Mouse (Mus musculus) c-Kit-positive CD71-positive TER-119-positive erythroid progenitor cells, embryonic 14.5 days (primary cell): ENCODE data around the gene Farp2.
A peak's percentile ranks its signal among the peaks of the same experiment; 100 is the strongest.
"Not testable (repeated sequence)": the region's sequence is repeated elsewhere in the genome, so short reads cannot be mapped to it uniquely, and the experiment has no call there.

Experiments
- DNase-seq: peaks from one replicate; pipeline ENCODE4 v3.0.0-alpha.2; 2013; ENCODE audit warnings: low spot score

Gene Farp2

DNA sequence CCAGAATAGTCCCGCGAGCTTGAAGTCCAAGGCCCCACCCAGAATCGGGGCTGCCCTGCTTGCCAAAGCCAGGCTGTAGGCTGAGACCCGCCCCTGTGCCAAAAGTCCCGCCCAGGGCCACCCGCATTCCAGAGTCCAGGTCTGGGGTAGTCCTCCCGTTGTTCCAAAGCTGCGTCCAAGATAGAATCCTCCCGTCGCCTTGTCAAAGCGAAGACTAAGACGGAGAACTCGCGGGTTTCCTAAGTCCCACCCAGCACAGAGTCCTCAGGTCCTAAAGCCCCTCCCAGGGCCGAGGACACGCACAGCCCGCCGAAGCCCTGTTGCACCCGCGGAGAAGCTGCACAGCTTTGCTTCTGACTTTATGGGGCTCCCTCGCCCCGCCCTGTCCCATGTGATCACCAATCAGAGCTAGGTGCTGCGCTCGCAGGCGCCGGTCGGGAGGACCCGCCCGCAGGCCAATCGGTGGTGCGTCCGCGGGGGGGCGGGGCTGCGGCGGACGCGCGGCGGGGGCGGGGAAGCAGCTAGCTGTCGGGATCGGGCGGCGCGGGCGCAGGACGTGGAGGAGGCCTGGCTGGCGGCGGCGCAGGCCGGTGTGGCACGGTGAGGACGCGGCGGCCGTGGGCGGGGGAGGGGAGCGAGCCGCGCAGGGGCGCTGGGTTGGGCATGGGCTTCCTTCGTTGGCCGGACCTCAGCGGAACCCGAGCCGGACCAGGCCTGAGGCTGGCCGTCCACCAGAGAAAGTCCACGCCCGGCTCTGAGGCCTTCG is at the start of gene Farp2:
Gene Farp2 (plus strand): TSS at position 495 of the 766 bp plus-strand sequence.
- DNase-seq: peak; percentile 90

DNA sequence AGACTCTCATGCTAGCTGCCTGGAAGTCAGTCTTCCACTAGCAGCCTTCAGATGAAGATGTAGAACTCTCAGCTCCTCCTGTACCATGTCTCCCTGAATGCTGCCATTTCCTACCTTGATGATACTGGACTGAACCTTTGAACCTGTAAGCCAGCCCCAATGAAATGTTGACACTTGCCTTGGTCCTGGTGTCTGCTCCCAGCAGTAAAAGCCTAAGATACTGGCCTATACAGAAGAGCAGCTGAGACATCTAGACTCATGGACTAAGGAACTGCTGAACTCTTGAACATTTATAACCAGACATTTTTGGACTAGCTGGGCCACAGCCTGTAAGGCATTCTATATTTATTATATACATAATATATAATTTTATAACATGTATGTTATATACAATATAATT is 46.8 kb upstream of the Farp2 start:
- no peak for DNase-seq

DNA sequence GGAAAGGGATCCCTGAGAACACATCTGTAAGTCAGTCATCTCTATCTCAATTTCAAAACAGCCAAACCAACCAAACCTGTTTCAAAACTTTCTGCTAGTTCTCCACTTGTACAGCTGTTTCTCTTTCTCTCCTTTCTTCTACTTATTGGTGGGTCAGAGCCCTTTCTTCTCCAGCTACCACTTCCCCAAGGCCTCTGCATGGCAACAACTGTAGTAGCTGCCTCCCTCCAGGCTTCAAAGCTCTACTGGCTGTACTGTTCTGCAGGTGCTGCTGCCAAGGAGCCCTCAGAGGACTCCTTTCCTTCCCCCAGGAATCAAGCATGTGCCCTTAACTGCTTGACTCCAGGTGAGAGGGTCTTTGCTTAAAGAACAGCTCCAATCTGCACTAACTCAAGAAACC is 46.1 kb upstream of the Farp2 start:
- no peak for DNase-seq

GRCm38 (mm10) chr1:93468626-93469025 is 43.3 kb upstream of the Farp2 start:
- no peak for DNase-seq

- DNase-seq: no peak
Observed at GRCm38 (mm10) chr1:93475694-93476093, 36.2 kb upstream of the Farp2 start.

DNA sequence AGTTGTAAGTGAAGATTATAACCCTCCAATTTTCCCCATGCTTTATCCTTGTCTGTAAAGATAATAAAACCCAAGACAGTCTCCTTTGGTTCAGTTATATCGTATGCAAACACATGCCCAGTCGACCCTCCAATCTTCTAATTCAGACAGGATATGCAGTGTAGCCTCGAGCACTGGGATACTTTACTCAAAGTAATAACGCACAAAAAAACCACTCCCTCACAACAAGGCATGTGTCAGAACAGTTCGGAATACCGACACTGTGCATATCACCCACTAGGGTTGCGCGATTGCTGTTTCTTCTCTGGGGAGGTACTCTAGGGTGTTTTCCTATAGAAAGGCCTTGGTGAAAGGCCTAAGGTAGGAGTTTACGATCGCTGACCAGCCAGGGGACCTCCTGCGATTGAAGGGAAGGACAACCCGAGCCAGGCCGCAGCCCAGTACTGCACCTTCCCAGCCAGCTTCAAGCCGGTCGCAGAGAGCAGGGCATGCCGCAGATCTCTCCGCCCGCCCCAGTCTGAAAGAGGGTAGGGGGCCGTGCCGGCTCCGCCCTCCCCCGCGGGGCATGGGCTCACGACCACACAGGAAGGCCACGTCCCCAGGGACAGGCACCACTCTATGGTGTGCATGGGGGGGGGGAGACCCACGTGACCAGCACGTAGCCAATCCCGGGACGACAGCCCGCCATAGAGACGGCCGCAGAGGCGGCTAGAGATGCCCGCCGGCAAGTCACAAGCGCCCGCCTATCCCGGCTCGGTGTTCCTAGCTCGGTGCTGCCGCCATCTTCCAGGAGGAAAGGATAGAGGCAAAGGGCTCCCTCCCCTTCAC is 33.9 kb upstream of the Farp2 start:
- peak; percentile 90 for DNase-seq

- DNase-seq: peak; percentile 96
Observed at GRCm38 (mm10) chr1:93478586-93479475, 33.0 kb upstream of the Farp2 start, which contains the start of gene Hdlbp. Gene Hdlbp (minus strand): TSS chr1:93478815.

- DNase-seq: peak; percentile 56
Observed at GRCm38 (mm10) chr1:93479476-93480083, 32.3 kb upstream of the Farp2 start.

DNA sequence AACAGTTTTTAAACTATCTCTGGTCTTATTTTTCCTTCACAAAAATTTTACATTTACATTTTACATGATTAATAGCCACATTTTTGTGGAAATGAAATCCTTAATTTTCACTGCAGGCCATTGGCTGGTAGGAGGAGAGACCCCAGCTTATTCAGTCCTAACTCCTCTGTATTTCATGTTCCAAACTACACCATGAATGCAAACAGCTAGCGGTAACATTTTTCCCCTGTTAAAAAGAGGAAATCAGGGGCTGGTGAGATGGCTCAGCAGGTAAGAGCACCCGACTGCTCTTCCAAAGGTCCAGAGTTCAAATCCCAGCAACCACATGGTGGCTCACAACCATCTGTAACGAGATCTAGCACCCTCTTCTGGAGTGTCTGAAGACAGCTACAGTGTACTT is 25.6 kb upstream of the Farp2 start:
- not testable (repeated sequence) for DNase-seq

GRCm38 (mm10) chr1:93495312-93495711 is 16.6 kb upstream of the Farp2 start:
- no peak for DNase-seq

GRCm38 (mm10) chr1:93506944-93507676 is 4.8 kb upstream of the Farp2 start:
- DNase-seq: peak; percentile 50

- not testable (repeated sequence) for DNase-seq
Observed at GRCm38 (mm10) chr1:93508576-93508975, 3.3 kb upstream of the Farp2 start.

- peak; percentile 6 for DNase-seq
Observed at GRCm38 (mm10) chr1:93512351-93512690, 442 bp downstream of the Farp2 start.

DNA sequence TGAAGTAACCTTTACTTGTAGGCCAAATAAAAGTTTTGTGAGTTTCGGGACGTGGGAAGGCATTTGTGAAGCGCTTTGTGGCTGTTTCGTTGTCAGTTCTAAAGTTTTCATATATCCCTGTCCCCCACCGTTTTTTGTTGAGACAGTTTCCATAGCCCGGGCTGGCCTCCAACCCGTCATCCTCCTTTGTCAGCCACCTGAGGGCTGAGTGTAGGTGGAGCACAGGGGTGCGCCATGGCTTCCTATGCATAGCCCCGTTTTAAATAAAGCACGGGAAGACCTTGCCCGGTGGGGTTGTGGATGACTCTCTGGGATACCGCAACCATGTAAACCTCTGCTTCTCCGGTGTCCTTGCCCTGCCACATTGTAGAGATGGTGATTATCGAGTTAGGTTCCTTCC is 1.3 kb downstream of the Farp2 start:
- DNase-seq: no peak

- no peak for DNase-seq
Observed at GRCm38 (mm10) chr1:93521491-93521890, 9.6 kb downstream of the Farp2 start.

DNA sequence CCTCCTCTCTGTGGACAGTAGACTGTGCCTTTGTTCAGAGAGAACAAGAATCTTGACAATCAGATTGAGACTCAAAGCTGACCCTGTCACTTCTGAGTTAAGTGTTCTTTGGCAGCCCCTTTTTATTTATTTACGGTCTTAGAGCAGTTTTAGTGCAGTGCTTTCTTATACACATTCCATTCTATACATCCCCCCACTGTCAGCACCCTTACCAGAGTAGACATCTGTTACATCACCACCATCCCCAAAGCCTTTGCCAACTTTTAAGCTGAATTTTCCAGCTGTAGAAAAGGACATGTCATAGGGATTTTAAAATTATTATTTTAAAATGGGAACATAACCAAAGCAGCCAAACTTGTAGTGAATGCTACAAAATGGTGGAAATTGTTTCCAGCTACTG is 10.4 kb downstream of the Farp2 start:
- no peak for DNase-seq

GRCm38 (mm10) chr1:93529801-93530200 is 17.9 kb downstream of the Farp2 start:
- DNase-seq: no peak

GRCm38 (mm10) chr1:93537227-93537626 is 25.3 kb downstream of the Farp2 start:
- no peak for DNase-seq

DNA sequence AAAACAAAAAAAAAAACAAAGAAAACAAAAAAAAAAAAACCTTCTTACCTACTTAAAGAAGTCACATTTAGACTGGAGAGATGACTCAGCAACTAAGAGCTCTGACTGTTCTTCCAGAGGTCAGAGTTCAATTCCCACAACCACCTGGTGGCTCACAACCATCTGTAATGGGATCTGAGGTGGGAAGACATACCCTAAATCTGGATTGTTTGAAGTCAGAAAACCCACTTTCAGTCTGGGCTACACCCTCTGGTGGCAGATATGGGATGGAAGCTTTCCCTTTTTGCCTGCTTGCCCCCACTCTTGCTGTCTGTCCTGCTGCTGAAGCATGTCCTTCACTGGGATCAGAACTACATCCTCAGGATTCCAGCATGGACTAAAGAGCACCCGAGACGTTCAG is 31.3 kb downstream of the Farp2 start:
- no peak for DNase-seq

GRCm38 (mm10) chr1:93547286-93547685 is 35.4 kb downstream of the Farp2 start:
- DNase-seq: no peak

DNA sequence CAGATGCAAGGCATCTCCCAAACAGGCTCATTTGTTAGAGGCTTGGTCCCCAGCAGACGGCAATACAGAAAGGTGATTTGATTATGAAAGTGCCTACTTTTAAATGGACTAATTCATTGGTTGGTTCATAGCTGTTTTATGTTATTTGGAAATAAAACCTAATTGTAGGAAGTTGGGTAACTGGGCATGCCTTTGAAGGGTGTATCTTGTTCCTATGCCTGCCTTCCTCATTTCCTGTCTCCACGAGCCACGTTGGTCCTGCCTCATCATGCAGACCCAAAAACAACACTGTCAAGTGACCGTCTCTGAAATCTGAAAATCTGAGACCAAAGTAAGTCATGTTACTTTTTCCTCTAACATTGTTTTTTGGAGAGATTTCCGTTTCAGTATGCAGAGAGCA is 39.5 kb downstream of the Farp2 start:
- no peak for DNase-seq
